Mouse (Mus musculus) midbrain, postnatal 0 days (tissue): ENCODE measurements around the gene Exoc2. TPM values are rescaled to one million over a fixed set of nuclear protein-coding genes. Genes with fewer than 3 reads are reported as not detected.

Experiments used
- ATAC-seq: fragments of 200-750 bp; cut with Nextera tagmentation; 2 replicates; pipeline ENCODE4 v1.8.0; 2017; ENCODE audit warnings: moderate number of reproducible peaks, mild to moderate bottlenecking, moderate TSS enrichment, moderate library complexity; ENCODE audit not compliant: low FRiP score
- DNase-seq: peaks from one replicate; pipeline ENCODE4 v3.0.0-alpha.2; 2015; ENCODE audit warnings: low spot score
- H3K27ac ChIP-seq: fragments of 300-500 bp; sonication (generic); 2 replicates; pipeline ENCODE4 v1.5.1; 2014; ENCODE audit warnings: low read depth, mild to moderate bottlenecking, low read length, mixed read lengths
- H3K27me3 ChIP-seq: fragments of 300-500 bp; sonication (generic); 2 replicates; pipeline ENCODE4 v1.6.1; 2014; ENCODE audit warnings: low read length, control low read depth, mixed read lengths; ENCODE audit not compliant: insufficient read depth
- H3K36me3 ChIP-seq: fragments of 300-500 bp; sonication (generic); 2 replicates; pipeline ENCODE4 v1.6.1; 2014; ENCODE audit warnings: low read length, control low read depth, mixed read lengths; ENCODE audit not compliant: insufficient read depth
- H3K4me1 ChIP-seq: fragments of 300-500 bp; sonication (generic); 2 replicates; pipeline ENCODE4 v1.6.1; 2014; ENCODE audit warnings: mild to moderate bottlenecking, control low read depth, antibody characterized with exemption, low read length, mixed read lengths; ENCODE audit not compliant: insufficient read depth
- H3K4me2 ChIP-seq: fragments of 300-500 bp; sonication (generic); 2 replicates; pipeline ENCODE4 v1.6.1; 2014; ENCODE audit warnings: low read depth, mild to moderate bottlenecking, low read length, mixed read lengths; ENCODE audit not compliant: poor library complexity, severe bottlenecking
- H3K4me3 ChIP-seq: fragments of 300-500 bp; sonication (generic); 2 replicates; pipeline ENCODE4 v1.5.1; 2014; ENCODE audit warnings: low read depth, mild to moderate bottlenecking, low read length, moderate library complexity
- H3K9ac ChIP-seq: fragments of 300-500 bp; sonication (generic); replicated peaks from 2 replicates; pipeline ENCODE4 v1.6.1; 2014; ENCODE audit warnings: mild to moderate bottlenecking, low read length, moderate library complexity, mixed read lengths; ENCODE audit not compliant: poor library complexity, severe bottlenecking
- H3K9me3 ChIP-seq: fragments of 300-500 bp; sonication (generic); 2 replicates; pipeline ENCODE4 v1.6.1; 2016; ENCODE audit warnings: low read length, control low read depth
- CTCF ChIP-seq: IDR thresholded peaks from 2 replicates; pipeline ENCODE4 v1.5.1; 2016; ENCODE audit warnings: antibody characterized with exemption, mild to moderate bottlenecking
- WGBS: fragments of 180-500 bp; shearing (Covaris S2); extraction: QIAGEN DNeasy Blood & Tissue Kit; methylation state at CpG from one replicate; pipeline ENCODE4 v1.1.7; 2014; 5-methylcytosine and 5-hydroxymethylcytosine counted together
- polyA plus RNA-seq: library from polyadenylated mRNA; unstranded; fragments of >200 nt; fragmentation: Nextera tagmentation; extraction: Ambion mirVana; gene quantifications from 2 replicates; pipeline ENCODE4 v1.2.1, GENCODE M21; 2015
- total RNA-seq: library from RNA; depleted of rRNA; stranded (reverse); fragments of >200 nt; gene quantifications from 2 replicates; pipeline ENCODE4 v1.2.3, GENCODE M21; 2014

Gene Exoc2
- total and polyA plus RNA-seq, 2 experiments from 2014 or later = 40.0 to 57.5 TPM

DNA sequence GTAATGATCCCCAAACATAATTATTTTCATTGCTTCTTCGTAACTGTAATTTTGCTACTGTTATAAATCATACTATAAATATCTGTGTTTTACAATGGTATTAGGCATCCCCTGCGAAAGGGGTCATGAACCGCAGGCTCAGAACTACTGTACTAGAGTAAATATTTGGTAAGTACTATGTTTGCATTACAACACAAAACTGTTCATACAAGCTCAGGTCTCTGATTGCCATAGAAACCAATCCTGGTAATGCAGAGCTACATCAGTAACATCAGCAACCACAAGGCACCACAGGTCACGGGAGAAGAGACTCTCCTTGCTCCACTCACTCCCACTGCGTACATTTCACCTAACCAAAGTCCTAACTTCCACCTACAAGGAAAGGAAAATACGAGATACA lies 49.6 kb downstream of the Exoc2 start:
- Histone ChIP-seq H3K4me1 (no peaks in the 10 kb centered on the region), H3K9me3 (no peaks in the 10 kb centered on the region), H3K9ac (no peak overlapping the region), H3K4me3 (no peak overlapping the region), H3K27ac (no peak overlapping the region), H3K4me2 (no peak overlapping the region), H3K36me3 (peaks cover 6% of the 10 kb centered on the region), H3K27me3 (no peaks in the 10 kb centered on the region)
- no peak for DNase-seq
- ATAC-seq = no peak
- 92% methylated on average over 6 of the region's 6 CpGs for WGBS
- no peak for TF ChIP-seq CTCF

DNA sequence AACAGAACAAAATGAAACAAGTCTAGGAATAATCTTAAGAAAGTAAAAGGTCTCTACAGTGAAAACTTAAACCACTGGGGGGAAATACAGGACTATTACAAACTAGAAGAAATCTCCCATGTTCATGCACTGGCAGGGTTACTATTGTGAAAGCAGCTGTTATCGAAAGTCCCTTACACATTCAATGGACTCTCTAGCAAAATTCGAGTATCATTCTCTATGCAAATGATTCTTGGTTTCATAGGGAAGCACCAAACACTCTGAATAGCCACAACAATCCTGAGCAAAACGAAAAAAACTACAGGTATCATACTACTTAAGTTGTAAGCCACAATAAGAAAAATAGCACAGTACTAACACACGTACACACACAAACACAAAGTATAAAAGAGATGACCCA lies 52.0 kb downstream of the Exoc2 start:
- Histone ChIP-seq H3K27ac (no peak overlapping the region), H3K4me3 (no peak overlapping the region), H3K4me2 (no peak overlapping the region), H3K27me3 (no peaks in the 10 kb centered on the region), H3K36me3 (peaks cover 6% of the 10 kb centered on the region), H3K9ac (no peak overlapping the region), H3K4me1 (no peaks in the 10 kb centered on the region), H3K9me3 (no peaks in the 10 kb centered on the region)
- DNase-seq = no peak
- ATAC-seq = no peak
- TF ChIP-seq CTCF = no peak
- 92% methylated on average over 4 of the region's 4 CpGs for WGBS

DNA sequence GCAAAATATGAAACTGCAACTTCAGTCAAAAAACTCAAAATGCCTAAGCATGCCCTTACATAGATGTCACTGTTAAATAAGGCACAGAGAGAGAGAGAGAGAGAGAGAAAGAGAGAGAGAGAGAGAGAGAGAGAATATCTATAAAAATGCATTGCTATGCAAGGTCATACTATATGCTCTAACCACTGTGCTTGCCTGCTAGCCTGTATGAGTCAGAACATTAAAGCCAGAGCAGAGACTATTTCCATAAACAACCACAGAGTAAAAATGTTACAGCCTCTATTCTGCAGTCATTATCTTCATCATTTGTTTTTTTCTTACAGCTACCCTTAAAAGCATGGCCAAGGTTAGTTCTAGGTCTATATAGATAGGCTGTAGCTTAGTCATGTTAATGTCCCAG lies 60.1 kb downstream of the Exoc2 start:
- H3K9me3 ChIP-seq = no peaks in the 10 kb centered on the region

DNA sequence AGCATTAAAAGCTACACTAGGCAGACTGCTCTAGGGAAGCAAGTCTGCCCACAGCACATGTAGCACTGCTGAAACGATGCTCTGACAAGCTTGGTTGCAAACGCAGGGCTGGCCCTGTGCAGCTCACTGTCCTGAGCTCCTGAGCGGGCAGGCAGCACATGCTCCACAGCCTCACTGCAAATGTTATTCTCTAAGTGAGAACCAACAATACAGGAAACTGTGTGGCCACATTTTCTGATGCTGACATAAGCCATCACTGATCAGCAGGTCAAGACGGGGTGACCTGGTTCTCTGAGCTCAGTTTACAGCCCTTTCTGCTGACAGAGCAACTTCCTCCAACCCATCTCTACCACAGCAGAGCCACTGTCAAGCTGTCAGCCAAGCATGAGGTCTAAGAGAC lies 60.9 kb downstream of the Exoc2 start:
- WGBS = 24% methylated on average over 4 of the region's 4 CpGs
- no peak for TF ChIP-seq CTCF
- Histone ChIP-seq H3K4me1 (no peaks in the 10 kb centered on the region), H3K27ac (no peak overlapping the region), H3K9me3 (no peaks in the 10 kb centered on the region), H3K9ac (no peak overlapping the region), H3K27me3 (no peaks in the 10 kb centered on the region), H3K4me3 (no peak overlapping the region), H3K36me3 (peaks cover 6% of the 10 kb centered on the region; the same call in 1 of the 2 replicates), H3K4me2 (no peak overlapping the region)
- DNase-seq (no peak), ATAC-seq (no peak)

More for the DNA sequence above, 60.1 kb downstream of the Exoc2 start:
- TF ChIP-seq CTCF = no peak
- H3K27me3 ChIP-seq = no peaks in the 10 kb centered on the region
- DNase-seq (no peak), ATAC-seq (no peak)
- H3K4me3 ChIP-seq = no peak overlapping the region
- no peak overlapping the region for H3K9ac ChIP-seq
- H3K4me2 ChIP-seq = no peak overlapping the region
- H3K36me3 ChIP-seq = peaks cover 6% of the 10 kb centered on the region; the same call in 1 of the 2 replicates
- no peak overlapping the region for H3K27ac ChIP-seq
- H3K4me1 ChIP-seq = no peaks in the 10 kb centered on the region

DNA sequence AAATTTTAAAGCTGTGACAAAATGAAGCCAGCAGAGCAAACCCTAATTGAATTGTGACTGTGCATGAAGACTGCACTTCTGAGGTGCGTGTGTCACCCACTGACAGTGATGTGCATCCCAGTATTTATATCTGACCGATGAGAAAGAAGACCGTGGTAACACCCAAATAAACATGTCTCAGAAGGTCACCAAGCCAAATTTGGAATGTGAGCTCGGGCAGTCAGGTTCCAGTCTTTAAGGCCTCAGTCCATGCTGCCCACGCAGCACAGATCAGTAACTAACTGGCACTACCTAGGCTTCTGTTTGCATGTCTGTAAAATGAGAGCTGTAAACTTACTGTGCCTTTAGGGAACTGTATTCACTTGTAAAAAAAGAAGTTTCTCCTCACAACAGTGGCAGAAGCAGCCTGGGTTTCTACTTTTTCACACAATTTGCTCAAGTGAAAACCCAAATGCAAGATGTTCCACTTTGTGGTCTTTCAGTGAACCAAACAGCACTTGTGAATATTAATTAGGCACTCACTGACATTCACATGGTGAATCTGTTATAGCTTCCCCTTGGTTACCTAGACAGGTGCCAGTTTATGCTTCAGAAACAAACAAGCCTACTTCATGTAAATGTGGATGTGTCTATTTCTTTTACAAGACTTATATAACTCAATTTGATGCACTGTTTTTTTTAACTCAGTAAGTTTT lies 61.8 kb downstream of the Exoc2 start:
- no peak overlapping the region for H3K4me2 ChIP-seq
- no peak overlapping the region for H3K9ac ChIP-seq
- ATAC-seq (no peak), DNase-seq (no peak)
- no peak overlapping the region for H3K4me3 ChIP-seq
- H3K27me3 ChIP-seq = no peaks in the 10 kb centered on the region
- H3K9me3 ChIP-seq = no peaks in the 10 kb centered on the region
- H3K4me1 ChIP-seq = no peaks in the 10 kb centered on the region
- no peak for TF ChIP-seq CTCF
- peaks cover 6% of the 10 kb centered on the region; the same call in 1 of the 2 replicates for H3K36me3 ChIP-seq
- H3K27ac ChIP-seq = no peak overlapping the region
- WGBS = 81% methylated on average over 5 of the region's 5 CpGs

DNA sequence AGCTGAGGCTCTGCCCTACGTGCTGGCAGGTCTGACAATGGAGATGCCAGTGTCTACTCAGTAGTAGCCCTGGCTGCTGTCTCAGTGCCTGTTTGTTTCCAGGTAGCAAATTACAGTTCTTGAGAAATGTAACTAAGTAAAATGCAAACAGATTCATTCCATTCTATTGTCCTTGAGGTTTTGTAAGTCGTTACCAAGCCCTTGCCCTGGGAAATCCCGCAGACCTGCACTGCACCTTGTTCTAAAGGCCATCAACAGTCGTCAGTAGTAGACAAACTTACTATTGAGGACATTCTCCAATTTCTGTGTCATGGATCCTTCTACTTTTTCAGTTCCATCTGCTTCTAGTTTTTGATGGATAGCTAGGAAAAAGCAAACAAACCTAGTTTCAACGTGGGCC lies 63.0 kb downstream of the Exoc2 start:
- TF ChIP-seq CTCF = no peak
- WGBS = 87% methylated on average over 5 of the region's 5 CpGs
- Histone ChIP-seq H3K4me2 (no peak overlapping the region), H3K9ac (no peak overlapping the region), H3K4me1 (no peaks in the 10 kb centered on the region), H3K27me3 (no peaks in the 10 kb centered on the region), H3K36me3 (peaks cover 6% of the 10 kb centered on the region; the same call in 1 of the 2 replicates), H3K4me3 (no peak overlapping the region), H3K27ac (no peak overlapping the region), H3K9me3 (no peaks in the 10 kb centered on the region)
- no peak for DNase-seq
- no peak for ATAC-seq
